17 mouse cellular contexts compared by ENCODE assay signal in genomic region chr10:17178627-17179026, GRCm38 (mm10).
DNase-seq lines count a peak whose midpoint lies in the region; ATAC-seq lines count a peak whose summit lies in the region.
"Had no signal": no experiment of that assay in that cellular context is flagged by ENCODE, and none has a peak within 500 bp of the region (broad histone marks: within the 10 kb centered on the region; RNA-seq: fewer than 3 reads in every experiment).

No protein-coding gene starts in this region.

- DNase-seq in hindbrain, embryonic 10.5 days (ENCODE audit: low spot score), result peak; percentile 16
- DNase-seq in ES-CJ7 (ENCODE audit: low read depth, low spot score), result peak; percentile 84
- peak; percentile 67 for DNase-seq in embryo, embryonic 10.5 days (ENCODE audit: low spot score)
- DNase-seq in mesoderm, embryonic 11.5 days (ENCODE audit: low read depth, low spot score), result peak; percentile 12
- DNase-seq in gastrocnemius, postnatal 4 days (ENCODE audit: low spot score in 2 of 2), result no peak
- no peak for DNase-seq in cerebellum, adult 8-10 months
- DNase-seq in limb, embryonic 10.5 days (ENCODE audit: low spot score), result no peak
- DNase-seq: adrenal gland, adult 2 months; cerebellum, adult 18-20 months; heart, adult 11 months; kidney, adult 9 months; left cerebral cortex, postnatal 4 days; spleen, adult 18-20 months; thymus, postnatal 25 days had no signal

- H3K9ac ChIP-seq in hindbrain, embryonic 16.5 days (ENCODE audit: low read depth, low read length), result no peak overlapping the region
- H3K9ac ChIP-seq: liver, embryonic 12.5 days had no signal

- H3K4me3 ChIP-seq in hindbrain, embryonic 10.5 days, result no peak overlapping the region
- H3K4me3 ChIP-seq in hindbrain, embryonic 16.5 days (ENCODE audit: low read length), result no peak overlapping the region
- no peak overlapping the region for H3K4me3 ChIP-seq in limb, embryonic 10.5 days
- H3K4me3 ChIP-seq: liver, embryonic 12.5 days had no signal

- peak overlapping the region; percentile 53; the same call in 1 of the 2 replicates for H3K27ac ChIP-seq in hindbrain, embryonic 10.5 days
- H3K27ac ChIP-seq in hindbrain, embryonic 16.5 days (ENCODE audit: low read depth, low read length), result no peak overlapping the region
- H3K27ac ChIP-seq in limb, embryonic 10.5 days, result no peak overlapping the region
- H3K27ac ChIP-seq: liver, embryonic 12.5 days; stomach, postnatal 0 days had no signal

- no peaks in the 10 kb centered on the region for H3K36me3 ChIP-seq in hindbrain, embryonic 10.5 days
- no peaks in the 10 kb centered on the region for H3K36me3 ChIP-seq in hindbrain, embryonic 16.5 days (ENCODE audit: control insufficient read depth, insufficient read depth, low read length)
- H3K36me3 ChIP-seq in limb, embryonic 10.5 days, result no peaks in the 10 kb centered on the region
- H3K36me3 ChIP-seq: liver, embryonic 12.5 days had no signal

- no peak for ATAC-seq in hindbrain, embryonic 16.5 days
- ATAC-seq: liver, embryonic 12.5 days had no signal

- no peaks in the 10 kb centered on the region for H3K27me3 ChIP-seq in hindbrain, embryonic 10.5 days (ENCODE audit: insufficient read depth, poor library complexity, severe bottlenecking)
- H3K27me3 ChIP-seq in hindbrain, embryonic 16.5 days (replicated peaks; ENCODE audit: control insufficient read depth, insufficient read depth, low read length), result no peaks in the 10 kb centered on the region
- H3K27me3 ChIP-seq in limb, embryonic 10.5 days (ENCODE audit: low read depth, poor library complexity, severe bottlenecking), result no peaks in the 10 kb centered on the region
- H3K27me3 ChIP-seq: liver, embryonic 12.5 days had no signal

- H3K9me3 ChIP-seq in hindbrain, embryonic 10.5 days, result no peaks in the 10 kb centered on the region
- H3K9me3 ChIP-seq in hindbrain, embryonic 16.5 days (ENCODE audit: control insufficient read depth, low read length), result no peaks in the 10 kb centered on the region
- no peaks in the 10 kb centered on the region for H3K9me3 ChIP-seq in limb, embryonic 10.5 days (replicated peaks)
- H3K9me3 ChIP-seq: liver, embryonic 12.5 days had no signal

- no peak overlapping the region for H3K4me2 ChIP-seq in hindbrain, embryonic 16.5 days (ENCODE audit: low read length)
- H3K4me2 ChIP-seq: liver, embryonic 12.5 days had no signal

- H3K4me1 ChIP-seq in hindbrain, embryonic 10.5 days (replicated peaks), result peaks cover 28% of the 10 kb centered on the region
- no peaks in the 10 kb centered on the region for H3K4me1 ChIP-seq in hindbrain, embryonic 16.5 days (ENCODE audit: control insufficient read depth, insufficient read depth, low read depth, low read length)
- peaks cover 12% of the 10 kb centered on the region for H3K4me1 ChIP-seq in limb, embryonic 10.5 days
- H3K4me1 ChIP-seq: liver, embryonic 12.5 days had no signal

Comparison
In these comparisons a context has a peak if more than half of its experiments do, and no peak if none do; other contexts are left out.
1. DNase-seq: peak in hindbrain, embryonic 10.5 days (single experiment), ES-CJ7 (single experiment), embryo, embryonic 10.5 days (single experiment) and mesoderm, embryonic 11.5 days (single experiment); none in gastrocnemius, postnatal 4 days (0 of 2), cerebellum, adult 8-10 months (single experiment) and limb, embryonic 10.5 days (single experiment).